Mouse (Mus musculus) forebrain, embryonic 15.5 days (tissue): ENCODE data around the gene 1700069L16Rik. TPM values are rescaled to one million over a fixed set of nuclear protein-coding genes. Genes with fewer than 3 reads are reported as not detected.

Experiments
- ATAC-seq: fragments of 200-750 bp; cut with Nextera tagmentation; replicated peaks from 2 replicates; pipeline ENCODE4 v1.8.0; 2017; ENCODE audit warnings: mild to moderate bottlenecking, moderate TSS enrichment, moderate library complexity
- H3K27ac ChIP-seq: fragments of 300-500 bp; sonication (generic); replicated peaks from 2 replicates; pipeline ENCODE4 v1.5.1; 2015; ENCODE audit warnings: mild to moderate bottlenecking, inconsistent platforms
- H3K27me3 ChIP-seq: fragments of 300-500 bp; sonication (generic); 2 replicates; pipeline ENCODE4 v1.6.1; 2015; ENCODE audit warnings: inconsistent platforms
- H3K36me3 ChIP-seq: fragments of 300-500 bp; sonication (generic); 2 replicates; pipeline ENCODE4 v1.6.1; 2015; ENCODE audit warnings: mild to moderate bottlenecking, inconsistent platforms
- H3K4me1 ChIP-seq: fragments of 300-500 bp; sonication (generic); 2 replicates; pipeline ENCODE4 v1.6.1; 2015; ENCODE audit warnings: inconsistent platforms
- H3K4me2 ChIP-seq: fragments of 300-500 bp; sonication (generic); replicated peaks from 2 replicates; pipeline ENCODE4 v1.6.1; 2015; ENCODE audit warnings: mild to moderate bottlenecking, inconsistent platforms
- H3K4me3 ChIP-seq: fragments of 300-500 bp; sonication (generic); 2 replicates; pipeline ENCODE4 v1.5.1; 2015; ENCODE audit warnings: mild to moderate bottlenecking, inconsistent platforms
- H3K9ac ChIP-seq: fragments of 300-500 bp; sonication (generic); replicated peaks from 2 replicates; pipeline ENCODE4 v1.6.1; 2015; ENCODE audit warnings: mild to moderate bottlenecking, inconsistent platforms
- H3K9me3 ChIP-seq: fragments of 300-500 bp; sonication (generic); 2 replicates; pipeline ENCODE4 v1.6.1; 2016; ENCODE audit warnings: inconsistent platforms
- WGBS: fragments of 180-500 bp; shearing (Covaris S2); methylation state at CpG from one replicate; pipeline ENCODE4 v1.1.7; 2015; ENCODE audit warnings: mixed read lengths; 5-methylcytosine and 5-hydroxymethylcytosine counted together
- polyA plus RNA-seq: library from polyadenylated mRNA; unstranded; fragments of >200 nt; fragmentation: Nextera tagmentation; extraction: Ambion mirVana; gene quantifications from 2 replicates; pipeline ENCODE4 v1.2.1, GENCODE M21; 2015

The 1700069L16Rik gene
- polyA plus RNA-seq, 1 experiment from 2014 or later = not detected

DNA sequence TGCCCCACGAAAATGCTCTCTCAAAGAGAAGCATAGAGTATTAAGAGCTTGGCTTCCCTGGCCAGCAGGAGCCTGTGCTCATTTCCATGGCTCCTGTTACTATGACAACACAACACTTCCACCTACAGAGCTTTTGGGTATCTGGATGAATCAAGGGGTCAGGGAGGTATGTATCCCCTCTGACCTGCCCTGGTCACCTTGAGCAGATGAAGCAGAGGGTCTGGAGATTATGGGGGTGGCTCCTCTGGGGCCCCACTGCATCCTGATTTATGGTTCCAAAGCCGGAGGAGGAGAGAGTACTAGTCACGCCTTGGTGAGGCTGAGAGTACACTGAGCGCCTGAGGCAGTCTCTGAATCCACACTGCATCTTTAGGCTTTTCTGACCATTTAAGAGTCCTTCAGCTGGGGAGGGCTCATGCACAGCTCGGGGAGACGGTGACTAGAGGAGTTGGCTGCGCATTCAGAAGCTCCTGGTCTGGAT, 6.1 kb upstream of the 1700069L16Rik start:
- peaks cover 10% of the 10 kb centered on the region for H3K4me1 ChIP-seq
- H3K36me3 ChIP-seq = no peaks in the 10 kb centered on the region
- no peak overlapping the region for H3K9ac ChIP-seq
- no peak for ATAC-seq
- no peaks in the 10 kb centered on the region for H3K9me3 ChIP-seq
- H3K4me2 ChIP-seq = no peak overlapping the region
- 0 out of 2 replicates have a peak overlapping the region, but pooled peaks have one; percentile 27 for H3K27ac ChIP-seq
- no peak overlapping the region for H3K4me3 ChIP-seq
- WGBS = 65% methylated on average over 7 of the region's 7 CpGs
- H3K27me3 ChIP-seq = no peaks in the 10 kb centered on the region

- no peaks in the 10 kb centered on the region for H3K9me3 ChIP-seq
- H3K9ac ChIP-seq = no peak overlapping the region
- ATAC-seq = no peak
- no peaks in the 10 kb centered on the region for H3K27me3 ChIP-seq
- H3K4me2 ChIP-seq = no peak overlapping the region
- no peaks in the 10 kb centered on the region for H3K36me3 ChIP-seq
- no peak overlapping the region for H3K27ac ChIP-seq
- peaks cover 8% of the 10 kb centered on the region for H3K4me1 ChIP-seq
- 89% methylated on average over 7 of the region's 7 CpGs for WGBS
- no peak overlapping the region for H3K4me3 ChIP-seq
Observed at GRCm38 (mm10) chr5:113728691-113729090, 4.1 kb upstream of the 1700069L16Rik start.

DNA sequence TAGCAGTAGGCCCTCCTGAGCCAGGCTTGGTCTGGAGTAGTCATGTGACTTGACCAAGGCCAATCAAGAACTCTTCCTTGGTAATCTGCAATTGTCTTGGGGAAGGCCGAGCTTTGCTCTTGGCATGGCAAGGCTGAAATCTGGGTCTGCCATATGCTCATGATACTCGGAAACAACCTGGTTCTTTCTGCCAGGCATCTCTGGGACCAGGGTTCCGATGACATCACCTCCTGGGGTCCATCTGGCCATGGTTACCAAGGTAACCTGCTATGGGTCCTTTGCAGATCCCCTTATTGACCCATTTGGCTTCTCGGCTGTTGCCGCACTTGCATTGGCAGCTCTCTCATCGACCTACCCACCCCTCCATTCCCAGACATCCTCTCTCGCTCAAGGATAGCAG, 3.4 kb upstream of the 1700069L16Rik start:
- no peak overlapping the region for H3K4me2 ChIP-seq
- no peak overlapping the region for H3K4me3 ChIP-seq
- no peak overlapping the region for H3K9ac ChIP-seq
- H3K4me1 ChIP-seq = peaks cover 11% of the 10 kb centered on the region
- no peaks in the 10 kb centered on the region for H3K27me3 ChIP-seq
- H3K27ac ChIP-seq = no peak overlapping the region
- WGBS = 78% methylated on average over 7 of the region's 7 CpGs
- no peak for ATAC-seq
- no peaks in the 10 kb centered on the region for H3K36me3 ChIP-seq
- H3K9me3 ChIP-seq = no peaks in the 10 kb centered on the region

DNA sequence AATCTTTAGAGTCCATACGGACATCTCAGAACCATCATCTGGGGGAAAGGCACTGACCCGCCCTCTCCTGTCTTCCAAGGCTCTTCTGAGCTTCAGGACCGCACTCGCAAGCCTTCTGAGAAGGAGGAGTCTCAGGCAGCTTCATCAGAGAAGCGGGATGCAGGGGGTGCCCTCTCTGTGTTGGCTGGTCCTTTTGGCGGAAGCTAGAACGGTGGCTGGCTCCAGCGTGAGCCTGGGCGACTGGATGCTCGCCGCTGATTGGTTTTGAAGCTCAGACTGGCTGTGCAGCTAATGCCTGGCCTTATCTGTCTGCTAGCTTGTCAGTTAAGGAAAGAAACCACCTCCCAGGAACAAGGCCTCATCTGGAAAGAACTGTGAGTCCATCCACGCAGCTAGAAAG, 2.7 kb upstream of the 1700069L16Rik start:
- Histone ChIP-seq H3K9ac (no peak overlapping the region), H3K27me3 (no peaks in the 10 kb centered on the region), H3K4me2 (no peak overlapping the region), H3K4me3 (no peak overlapping the region), H3K9me3 (no peaks in the 10 kb centered on the region), H3K4me1 (peaks cover 11% of the 10 kb centered on the region), H3K36me3 (no peaks in the 10 kb centered on the region), H3K27ac (no peak overlapping the region)
- ATAC-seq = no peak
- WGBS = 72% methylated on average over 12 of the region's 12 CpGs

DNA sequence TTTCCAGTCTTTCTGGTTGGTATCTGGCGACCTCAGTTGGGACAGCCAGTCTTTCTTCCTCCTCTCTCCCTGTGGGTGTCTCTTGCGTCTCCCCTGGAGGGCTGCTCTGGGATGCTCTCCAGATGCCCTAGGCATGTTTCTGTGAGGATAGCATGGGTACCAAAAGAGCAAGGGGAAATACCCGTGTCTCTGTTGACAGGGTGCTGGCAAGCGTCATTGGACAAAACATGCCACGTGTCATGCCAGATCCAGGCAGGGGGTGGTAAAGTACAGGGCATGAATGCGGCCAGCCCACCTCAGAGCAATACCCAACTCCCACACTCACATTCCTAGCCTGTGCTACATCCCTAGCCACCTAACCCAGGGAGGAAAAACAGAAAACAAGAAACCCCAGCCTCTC, 2.0 kb upstream of the 1700069L16Rik start:
- no peaks in the 10 kb centered on the region for H3K9me3 ChIP-seq
- no peak overlapping the region for H3K9ac ChIP-seq
- H3K4me3 ChIP-seq = no peak overlapping the region
- 76% methylated on average over 6 of the region's 6 CpGs for WGBS
- H3K27ac ChIP-seq = no peak overlapping the region
- no peaks in the 10 kb centered on the region for H3K36me3 ChIP-seq
- H3K4me2 ChIP-seq = no peak overlapping the region
- H3K4me1 ChIP-seq = peaks cover 11% of the 10 kb centered on the region
- H3K27me3 ChIP-seq = no peaks in the 10 kb centered on the region
- no peak for ATAC-seq

DNA sequence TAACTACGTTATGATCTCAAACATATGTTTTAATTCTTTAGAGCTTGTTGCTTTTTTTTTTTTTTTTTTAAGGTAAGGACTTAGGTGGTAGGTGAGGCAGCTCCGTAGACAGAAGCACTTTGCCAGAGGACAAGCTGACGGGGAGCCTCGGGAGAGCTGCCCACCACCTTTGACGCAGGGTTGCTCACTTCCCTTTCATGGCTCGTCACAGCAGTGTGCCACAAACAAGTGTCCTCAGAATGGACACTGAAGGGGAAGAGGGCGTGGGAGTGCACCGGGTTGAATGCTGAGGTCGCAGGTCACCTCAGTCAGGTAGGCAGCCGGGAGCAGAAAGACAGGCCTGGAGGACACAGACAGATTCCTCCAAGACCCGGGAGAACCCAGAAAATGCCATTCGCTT, 845 bp upstream of the 1700069L16Rik start:
- H3K4me1 ChIP-seq = peaks cover 9% of the 10 kb centered on the region
- no peak overlapping the region for H3K4me3 ChIP-seq
- WGBS = 72% methylated on average over 12 of the region's 12 CpGs
- no peak overlapping the region for H3K4me2 ChIP-seq
- H3K27ac ChIP-seq = no peak overlapping the region
- no peak for ATAC-seq
- no peaks in the 10 kb centered on the region for H3K36me3 ChIP-seq
- H3K27me3 ChIP-seq = no peaks in the 10 kb centered on the region
- H3K9me3 ChIP-seq = no peaks in the 10 kb centered on the region
- H3K9ac ChIP-seq = no peak overlapping the region

DNA sequence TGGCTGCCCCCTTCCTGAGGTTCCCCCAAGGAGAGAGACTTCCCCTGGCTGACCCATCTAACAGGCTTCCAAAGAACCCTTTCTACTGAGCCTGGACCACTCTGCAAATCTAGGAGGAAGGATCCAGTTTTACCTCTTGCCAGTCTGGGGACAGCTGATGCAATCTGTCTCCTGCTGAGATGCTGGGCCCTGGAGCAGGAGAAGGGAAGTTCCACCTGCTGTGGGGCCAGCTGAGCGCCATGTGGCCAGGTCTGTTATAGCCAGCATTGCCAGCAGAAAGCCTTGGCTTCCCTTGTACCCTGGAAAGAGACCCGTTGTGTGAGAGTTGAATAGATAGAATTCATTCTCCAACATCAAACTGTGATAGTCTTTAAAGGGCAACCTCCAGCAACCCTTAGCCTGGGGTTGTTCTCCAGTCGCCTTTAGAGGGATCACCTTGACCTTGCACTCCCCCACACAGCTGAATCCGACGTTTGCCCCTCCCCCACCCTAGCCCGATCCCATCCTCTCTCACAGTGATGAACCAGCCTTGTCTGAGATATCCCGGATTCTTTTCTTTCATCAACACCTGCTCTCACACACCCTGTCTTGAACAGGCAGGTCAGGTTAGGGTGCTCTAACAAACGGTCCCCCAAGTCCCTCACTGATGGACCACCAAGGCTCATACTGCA, 870 bp downstream of the 1700069L16Rik start:
- no peak overlapping the region for H3K4me2 ChIP-seq
- H3K27me3 ChIP-seq = no peaks in the 10 kb centered on the region
- H3K36me3 ChIP-seq = no peaks in the 10 kb centered on the region
- no peak overlapping the region for H3K9ac ChIP-seq
- WGBS = 34% methylated on average over 8 of the region's 8 CpGs
- H3K27ac ChIP-seq = no peak overlapping the region
- peaks cover 22% of the 10 kb centered on the region for H3K4me1 ChIP-seq
- H3K9me3 ChIP-seq = no peaks in the 10 kb centered on the region
- ATAC-seq = 0 out of 2 replicates have a peak, but pooled peaks have one; percentile 9
- H3K4me3 ChIP-seq = no peak overlapping the region

GRCm38 (mm10) chr5:113722224-113723013, 2.2 kb downstream of the 1700069L16Rik start:
- H3K9me3 ChIP-seq = no peaks in the 10 kb centered on the region
- peaks cover 33% of the 10 kb centered on the region for H3K4me1 ChIP-seq

GRCm38 (mm10) chr5:113719221-113719661, 5.3 kb downstream of the 1700069L16Rik start:
- peak overlapping the region; percentile 93 for H3K27ac ChIP-seq
- H3K4me3 ChIP-seq = no peak overlapping the region
- peak; percentile 61 for ATAC-seq
- H3K9me3 ChIP-seq = no peaks in the 10 kb centered on the region
- H3K4me2 ChIP-seq = no peak overlapping the region
- WGBS = 38% methylated on average over 8 of the region's 8 CpGs
- no peaks in the 10 kb centered on the region for H3K27me3 ChIP-seq
- H3K4me1 ChIP-seq = peaks cover 55% of the 10 kb centered on the region
- no peak overlapping the region for H3K9ac ChIP-seq
- H3K36me3 ChIP-seq = no peaks in the 10 kb centered on the region

More at GRCm38 (mm10) chr5:113722224-113723013, 2.2 kb downstream of the 1700069L16Rik start:
- no peaks in the 10 kb centered on the region for H3K27me3 ChIP-seq
- ATAC-seq = no peak
- H3K4me2 ChIP-seq = no peak overlapping the region
- no peak overlapping the region for H3K27ac ChIP-seq
- H3K4me3 ChIP-seq = no peak overlapping the region
- no peak overlapping the region for H3K9ac ChIP-seq
- no peaks in the 10 kb centered on the region for H3K36me3 ChIP-seq
- WGBS = 86% methylated on average over 10 of the region's 10 CpGs

DNA sequence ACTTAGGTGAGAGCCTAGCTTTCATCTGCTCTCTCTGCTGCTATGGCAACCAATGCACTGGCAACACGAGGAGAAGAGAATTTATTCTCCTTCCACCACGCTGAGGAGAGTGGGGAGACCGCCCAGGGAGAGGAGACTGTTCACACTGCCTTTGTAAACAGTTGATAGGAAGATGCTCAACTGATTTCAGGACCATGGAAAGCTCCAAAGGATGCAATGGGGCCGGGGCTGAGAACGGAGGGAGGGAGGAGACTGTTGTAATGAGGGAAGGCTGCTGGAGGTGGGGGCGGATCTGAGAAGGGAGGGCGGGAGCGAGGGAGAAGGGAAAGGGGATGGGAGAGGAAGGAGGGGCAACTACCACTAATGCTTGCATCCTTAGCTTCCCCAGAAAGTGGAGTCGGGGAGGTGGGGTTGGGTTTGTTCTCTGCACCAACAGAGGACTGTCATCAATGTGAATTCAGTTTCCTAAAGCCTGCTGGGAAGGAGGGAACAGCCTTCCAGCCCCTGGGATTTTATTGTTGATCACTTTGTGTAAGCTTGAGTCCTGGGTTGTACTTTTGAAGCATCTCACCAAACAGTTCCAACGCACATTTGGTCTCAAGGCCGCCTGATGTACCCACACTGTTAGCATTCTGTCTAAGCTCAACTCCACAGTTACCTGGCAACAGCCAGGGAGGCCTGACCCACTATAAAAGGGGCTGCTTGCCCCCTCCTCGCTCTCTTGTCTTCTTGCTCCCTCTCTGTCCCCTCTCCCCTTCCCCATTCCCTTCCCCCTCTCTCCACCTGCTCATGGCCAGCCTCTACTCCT, 7.8 kb downstream of the 1700069L16Rik start:
- ATAC-seq = peak; percentile 86
- peak overlapping the region; percentile 93 for H3K27ac ChIP-seq
- no peaks in the 10 kb centered on the region for H3K9me3 ChIP-seq
- H3K9ac ChIP-seq = no peak overlapping the region
- H3K27me3 ChIP-seq = no peaks in the 10 kb centered on the region
- H3K4me2 ChIP-seq = peak overlapping the region; percentile 33
- 5% methylated on average over 12 of the region's 12 CpGs for WGBS
- H3K4me3 ChIP-seq = peak overlapping the region; percentile 15; the same call in 1 of the 2 replicates
- H3K4me1 ChIP-seq = peaks cover 46% of the 10 kb centered on the region
- H3K36me3 ChIP-seq = no peaks in the 10 kb centered on the region

DNA sequence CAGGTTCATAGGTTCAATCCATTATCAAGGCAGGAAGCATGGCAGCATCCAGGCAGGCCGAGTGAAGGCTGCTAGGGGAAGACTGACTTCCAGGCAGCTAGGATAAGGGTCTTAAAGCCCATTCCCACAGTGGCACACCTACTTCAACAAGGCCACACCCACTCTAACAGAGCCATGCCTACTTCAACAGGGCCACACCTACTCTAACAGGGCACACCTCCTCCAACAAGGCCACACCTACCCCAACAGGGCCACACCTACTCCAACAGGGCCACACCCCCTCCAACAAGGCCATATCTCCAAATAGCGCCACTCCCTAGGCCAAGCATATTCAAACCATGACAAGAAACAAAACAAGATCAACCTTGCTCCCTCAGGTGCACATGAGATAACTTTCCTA, 11.7 kb downstream of the 1700069L16Rik start:
- no peaks in the 10 kb centered on the region for H3K36me3 ChIP-seq
- H3K4me2 ChIP-seq = no peak overlapping the region
- no peak overlapping the region for H3K9ac ChIP-seq
- H3K27me3 ChIP-seq = no peaks in the 10 kb centered on the region
- H3K4me3 ChIP-seq = no peak overlapping the region
- no peaks in the 10 kb centered on the region for H3K9me3 ChIP-seq
- H3K27ac ChIP-seq = no peak overlapping the region
- no peak for ATAC-seq
- peaks cover 27% of the 10 kb centered on the region for H3K4me1 ChIP-seq
- WGBS = 83% methylated on average over 2 of the region's 2 CpGs
